Mouse (Mus musculus) hindbrain, embryonic 12.5 days (tissue): Measurements from ENCODE around the gene Pcyt1b. TPM values are rescaled to one million over a fixed set of nuclear protein-coding genes. Genes with fewer than 3 reads are reported as not detected.

Experiments
- ATAC-seq: fragments of 200-750 bp; cut with Nextera tagmentation; 2 replicates; pipeline ENCODE4 v1.8.0; 2017; ENCODE audit warnings: moderate TSS enrichment; ENCODE audit not compliant: low FRiP score
- H3K27ac ChIP-seq: fragments of 300-500 bp; sonication (generic); 2 replicates; pipeline ENCODE4 v1.5.1; 2016; ENCODE audit warnings: mild to moderate bottlenecking
- H3K27me3 ChIP-seq: fragments of 300-500 bp; sonication (generic); 2 replicates; pipeline ENCODE4 v1.6.1; 2016; ENCODE audit warnings: mild to moderate bottlenecking
- H3K36me3 ChIP-seq: fragments of 300-500 bp; sonication (generic); 2 replicates; pipeline ENCODE4 v1.6.1; 2016; ENCODE audit warnings: mild to moderate bottlenecking
- H3K4me1 ChIP-seq: fragments of 300-500 bp; sonication (generic); 2 replicates; pipeline ENCODE4 v1.6.1; 2016
- H3K4me2 ChIP-seq: fragments of 300-500 bp; sonication (generic); replicated peaks from 2 replicates; pipeline ENCODE4 v1.6.1; 2016; ENCODE audit warnings: mild to moderate bottlenecking
- H3K4me3 ChIP-seq: fragments of 300-500 bp; sonication (generic); 2 replicates; pipeline ENCODE4 v1.5.1; 2016; ENCODE audit warnings: mild to moderate bottlenecking
- H3K9ac ChIP-seq: fragments of 300-500 bp; sonication (generic); 2 replicates; pipeline ENCODE4 v1.6.1; 2016; ENCODE audit warnings: mild to moderate bottlenecking, moderate library complexity
- H3K9me3 ChIP-seq: fragments of 300-500 bp; sonication (generic); replicated peaks from 2 replicates; pipeline ENCODE4 v1.6.1; 2016; ENCODE audit warnings: mild to moderate bottlenecking
- WGBS: fragments of 180-500 bp; shearing (Covaris S2); methylation state at CpG from one replicate; pipeline ENCODE4 v1.1.7; 2016; 5-methylcytosine and 5-hydroxymethylcytosine counted together
- polyA plus RNA-seq: library from polyadenylated mRNA; unstranded; fragments of >200 nt; fragmentation: Nextera tagmentation; extraction: Ambion mirVana; gene quantifications from 2 replicates; pipeline ENCODE4 v1.2.1, GENCODE M21; 2016

Gene Pcyt1b
- polyA plus RNA-seq, result 20.9 and 22.3 TPM in 2 replicates

GRCm38 (mm10) chrX:93654218-93655002, at the start of gene Pcyt1b:
Pcyt1b (plus strand) TSS chrX:93654863.
- no peak for ATAC-seq

GRCm38 (mm10) chrX:93630256-93630655, 24.4 kb upstream of the Pcyt1b start:
- 0 out of 2 replicates have a peak, but pooled peaks cover 2% of the 10 kb centered on the region for H3K4me1 ChIP-seq
- no peak for ATAC-seq
- no peak overlapping the region for H3K9ac ChIP-seq
- no peaks in the 10 kb centered on the region for H3K9me3 ChIP-seq
- H3K36me3 ChIP-seq, result no peaks in the 10 kb centered on the region
- H3K4me2 ChIP-seq, result no peak overlapping the region
- no peak overlapping the region for H3K27ac ChIP-seq
- H3K4me3 ChIP-seq, result no peak overlapping the region
- H3K27me3 ChIP-seq, result no peaks in the 10 kb centered on the region
- 85% methylated on average over 1 of the region's 1 CpGs for WGBS

More at GRCm38 (mm10) chrX:93654218-93655002, at the start of gene Pcyt1b:
- 23% methylated on average over 3 of the region's 3 CpGs for WGBS
- Histone ChIP-seq H3K4me1 (no peaks in the 10 kb centered on the region), H3K27me3 (no peaks in the 10 kb centered on the region), H3K4me3 (no peak within 1 kb of the TSS), H3K27ac (no peak within 1 kb of the TSS), H3K4me2 (no peak within 1 kb of the TSS), H3K9me3 (no peaks in the 10 kb centered on the region), H3K9ac (no peak within 1 kb of the TSS), H3K36me3 (no peaks in the 10 kb centered on the region)

GRCm38 (mm10) chrX:93631657-93632449, 22.8 kb upstream of the Pcyt1b start, which contains the start of gene Pola1:
Pola1 (minus strand) TSS chrX:93632155.
- H3K9me3 ChIP-seq, result no peaks in the 10 kb centered on the region
- H3K4me2 ChIP-seq, result peak within 1 kb of the TSS; percentile 57
- peak within 1 kb of the TSS; percentile 40; the same call in 1 of the 2 replicates for H3K27ac ChIP-seq
- 18% methylated on average over 53 of the region's 53 CpGs for WGBS
- peak within 1 kb of the TSS; percentile 45 for H3K4me3 ChIP-seq
- H3K27me3 ChIP-seq, result no peaks in the 10 kb centered on the region
- ATAC-seq, result peak; percentile 99
- H3K4me1 ChIP-seq, result 0 out of 2 replicates have a peak, but pooled peaks cover 2% of the 10 kb centered on the region
- no peaks in the 10 kb centered on the region for H3K36me3 ChIP-seq
- peak within 1 kb of the TSS; percentile 57 for H3K9ac ChIP-seq

- H3K4me3 ChIP-seq, result no peak overlapping the region
- no peaks in the 10 kb centered on the region for H3K36me3 ChIP-seq
- 0 out of 2 replicates have a peak, but pooled peaks cover 2% of the 10 kb centered on the region for H3K4me1 ChIP-seq
- no peaks in the 10 kb centered on the region for H3K27me3 ChIP-seq
- H3K27ac ChIP-seq, result no peak overlapping the region
- ATAC-seq, result no peak
- no peaks in the 10 kb centered on the region for H3K9me3 ChIP-seq
- H3K9ac ChIP-seq, result no peak overlapping the region
- no peak overlapping the region for H3K4me2 ChIP-seq
- 82% methylated on average over 2 of the region's 2 CpGs for WGBS
Observed at GRCm38 (mm10) chrX:93634861-93635375, 19.7 kb upstream of the Pcyt1b start.

GRCm38 (mm10) chrX:93643600-93643999, 11.1 kb upstream of the Pcyt1b start:
- no peak for ATAC-seq

GRCm38 (mm10) chrX:93644022-93644421, 10.6 kb upstream of the Pcyt1b start:
- no peak for ATAC-seq
- H3K27ac ChIP-seq, result no peak overlapping the region
- no peak overlapping the region for H3K4me2 ChIP-seq
- no peak overlapping the region for H3K4me3 ChIP-seq
- H3K9me3 ChIP-seq, result no peaks in the 10 kb centered on the region
- no peaks in the 10 kb centered on the region for H3K27me3 ChIP-seq
- no peak overlapping the region for H3K9ac ChIP-seq
- no peaks in the 10 kb centered on the region for H3K36me3 ChIP-seq
- no peaks in the 10 kb centered on the region for H3K4me1 ChIP-seq

More at GRCm38 (mm10) chrX:93643600-93643999, 11.1 kb upstream of the Pcyt1b start:
- no peaks in the 10 kb centered on the region for H3K4me1 ChIP-seq
- no peak overlapping the region for H3K4me2 ChIP-seq
- WGBS, result 87% methylated on average over 3 of the region's 3 CpGs
- H3K27me3 ChIP-seq, result no peaks in the 10 kb centered on the region
- no peak overlapping the region for H3K27ac ChIP-seq
- no peaks in the 10 kb centered on the region for H3K9me3 ChIP-seq
- no peaks in the 10 kb centered on the region for H3K36me3 ChIP-seq
- H3K4me3 ChIP-seq, result no peak overlapping the region
- no peak overlapping the region for H3K9ac ChIP-seq

GRCm38 (mm10) chrX:93650738-93651137, 3.9 kb upstream of the Pcyt1b start:
- Histone ChIP-seq H3K4me2 (no peak overlapping the region), H3K36me3 (no peaks in the 10 kb centered on the region), H3K27me3 (no peaks in the 10 kb centered on the region), H3K9me3 (no peaks in the 10 kb centered on the region), H3K4me1 (no peaks in the 10 kb centered on the region), H3K4me3 (no peak overlapping the region), H3K9ac (no peak overlapping the region), H3K27ac (no peak overlapping the region)
- no peak for ATAC-seq
- 84% methylated on average over 2 of the region's 2 CpGs for WGBS

GRCm38 (mm10) chrX:93655153-93655552, 490 bp downstream of the Pcyt1b start:
- WGBS, result 78% methylated on average over 5 of the region's 5 CpGs
- Histone ChIP-seq H3K4me1 (no peaks in the 10 kb centered on the region), H3K27me3 (no peaks in the 10 kb centered on the region), H3K9me3 (no peaks in the 10 kb centered on the region), H3K9ac (no peak overlapping the region), H3K4me2 (no peak overlapping the region), H3K36me3 (no peaks in the 10 kb centered on the region), H3K4me3 (no peak overlapping the region), H3K27ac (no peak overlapping the region)
- ATAC-seq, result no peak

GRCm38 (mm10) chrX:93663919-93664586, 9.4 kb downstream of the Pcyt1b start:
- WGBS, result 83% methylated on average over 5 of the region's 5 CpGs
- Histone ChIP-seq H3K36me3 (no peaks in the 10 kb centered on the region), H3K4me2 (no peak overlapping the region), H3K4me3 (no peak overlapping the region), H3K4me1 (no peaks in the 10 kb centered on the region), H3K9me3 (no peaks in the 10 kb centered on the region), H3K9ac (no peak overlapping the region), H3K27ac (no peak overlapping the region), H3K27me3 (no peaks in the 10 kb centered on the region)
- ATAC-seq, result no peak

- Histone ChIP-seq H3K9me3 (no peaks in the 10 kb centered on the region), H3K27me3 (no peaks in the 10 kb centered on the region), H3K4me2 (no peak overlapping the region), H3K27ac (no peak overlapping the region), H3K4me3 (no peak overlapping the region), H3K4me1 (no peaks in the 10 kb centered on the region), H3K9ac (no peak overlapping the region), H3K36me3 (no peaks in the 10 kb centered on the region)
- no peak for ATAC-seq
- WGBS, result 75% methylated on average over 4 of the region's 4 CpGs
Observed at GRCm38 (mm10) chrX:93664787-93665186, 10.1 kb downstream of the Pcyt1b start.

GRCm38 (mm10) chrX:93674432-93674831, 19.8 kb downstream of the Pcyt1b start:
- peak overlapping the region; percentile 36; the same call in 1 of the 2 replicates for H3K4me3 ChIP-seq
- 44% methylated on average over 3 of the region's 3 CpGs for WGBS
- no peaks in the 10 kb centered on the region for H3K27me3 ChIP-seq
- no peak overlapping the region for H3K9ac ChIP-seq
- no peaks in the 10 kb centered on the region for H3K9me3 ChIP-seq
- peak overlapping the region; percentile 85 for H3K27ac ChIP-seq
- ATAC-seq, result peak; percentile 54
- no peaks in the 10 kb centered on the region for H3K36me3 ChIP-seq
- H3K4me1 ChIP-seq, result no peaks in the 10 kb centered on the region
- peak overlapping the region; percentile 45 for H3K4me2 ChIP-seq
